Mouse (Mus musculus) forebrain, embryonic 15.5 days (tissue): ENCODE data around the gene Phlda3. TPM values are rescaled to one million over a fixed set of nuclear protein-coding genes. Genes with fewer than 3 reads are reported as not detected.

ENCODE experiments used
- ATAC-seq: fragments of 200-750 bp; cut with Nextera tagmentation; replicated peaks from 2 replicates; pipeline ENCODE4 v1.8.0; 2017; ENCODE audit warnings: mild to moderate bottlenecking, moderate TSS enrichment, moderate library complexity
- H3K27ac ChIP-seq: fragments of 300-500 bp; sonication (generic); replicated peaks from 2 replicates; pipeline ENCODE4 v1.5.1; 2015; ENCODE audit warnings: mild to moderate bottlenecking, inconsistent platforms
- H3K27me3 ChIP-seq: fragments of 300-500 bp; sonication (generic); 2 replicates; pipeline ENCODE4 v1.6.1; 2015; ENCODE audit warnings: inconsistent platforms
- H3K36me3 ChIP-seq: fragments of 300-500 bp; sonication (generic); 2 replicates; pipeline ENCODE4 v1.6.1; 2015; ENCODE audit warnings: mild to moderate bottlenecking, inconsistent platforms
- H3K4me1 ChIP-seq: fragments of 300-500 bp; sonication (generic); 2 replicates; pipeline ENCODE4 v1.6.1; 2015; ENCODE audit warnings: inconsistent platforms
- H3K4me2 ChIP-seq: fragments of 300-500 bp; sonication (generic); replicated peaks from 2 replicates; pipeline ENCODE4 v1.6.1; 2015; ENCODE audit warnings: mild to moderate bottlenecking, inconsistent platforms
- H3K4me3 ChIP-seq: fragments of 300-500 bp; sonication (generic); 2 replicates; pipeline ENCODE4 v1.5.1; 2015; ENCODE audit warnings: mild to moderate bottlenecking, inconsistent platforms
- H3K9ac ChIP-seq: fragments of 300-500 bp; sonication (generic); replicated peaks from 2 replicates; pipeline ENCODE4 v1.6.1; 2015; ENCODE audit warnings: mild to moderate bottlenecking, inconsistent platforms
- H3K9me3 ChIP-seq: fragments of 300-500 bp; sonication (generic); 2 replicates; pipeline ENCODE4 v1.6.1; 2016; ENCODE audit warnings: inconsistent platforms
- WGBS: fragments of 180-500 bp; shearing (Covaris S2); methylation state at CpG from one replicate; pipeline ENCODE4 v1.1.7; 2015; ENCODE audit warnings: mixed read lengths; 5-methylcytosine and 5-hydroxymethylcytosine counted together
- polyA plus RNA-seq: library from polyadenylated mRNA; unstranded; fragments of >200 nt; fragmentation: Nextera tagmentation; extraction: Ambion mirVana; gene quantifications from 2 replicates; pipeline ENCODE4 v1.2.1, GENCODE M21; 2015

Gene Phlda3
- polyA plus RNA-seq: 15.5 and 16.8 TPM in 2 replicates

DNA sequence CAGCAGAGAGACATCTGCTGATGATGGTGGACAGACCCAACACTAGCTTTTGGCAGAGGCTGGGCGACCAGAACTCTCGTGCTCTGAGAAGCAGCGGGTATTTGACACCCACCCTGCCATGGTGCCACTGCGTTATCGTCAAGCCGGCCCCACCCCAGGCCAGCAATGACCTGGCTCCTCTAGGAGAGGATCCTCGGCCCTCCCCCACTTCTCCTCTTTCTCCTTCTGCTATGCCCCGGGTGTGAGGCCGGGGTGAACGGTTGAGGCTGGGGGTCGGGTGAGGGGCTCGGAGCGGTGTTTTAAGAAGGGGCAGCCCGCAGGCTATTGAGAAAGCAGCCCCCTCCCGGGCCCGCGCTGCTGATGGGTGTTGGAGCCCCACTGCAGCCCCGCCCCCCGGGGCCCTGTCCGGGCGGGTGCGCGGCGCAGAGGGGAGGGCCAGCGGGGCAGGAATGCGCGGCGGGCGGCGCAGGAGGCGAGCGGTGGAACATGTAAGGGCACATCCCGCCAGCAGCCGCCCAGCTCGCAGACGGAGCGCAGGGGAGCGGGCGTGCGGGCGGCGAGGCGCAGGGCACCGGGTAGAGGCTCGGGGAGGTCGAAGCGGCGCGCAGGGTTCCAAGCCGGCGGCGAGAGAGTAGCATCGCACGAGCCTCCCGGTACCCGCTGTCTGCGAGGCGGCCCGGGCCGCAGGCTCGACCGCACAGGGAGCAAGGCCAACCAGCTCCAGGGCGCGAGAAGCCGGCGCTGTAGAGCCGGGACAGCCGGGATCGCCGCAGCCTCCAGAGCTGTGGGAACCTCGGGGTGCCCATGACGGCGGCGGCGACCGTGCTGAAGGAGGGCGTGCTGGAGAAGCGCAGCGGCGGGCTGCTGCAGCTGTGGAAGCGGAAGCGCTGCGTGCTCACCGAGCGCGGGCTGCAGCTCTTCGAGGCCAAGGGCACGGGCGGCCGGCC, at the start of gene Phlda3:
Gene Phlda3 (plus strand): TSS at position 475 of the 947 bp plus-strand sequence.
- Histone ChIP-seq H3K4me1 (peaks cover 20% of the 10 kb centered on the region), H3K9ac (peak within 1 kb of the TSS; percentile 70), H3K27me3 (0 out of 2 replicates have a peak, but pooled peaks cover 2% of the 10 kb centered on the region), H3K4me3 (peak within 1 kb of the TSS; percentile 71), H3K36me3 (no peaks in the 10 kb centered on the region), H3K4me2 (peak within 1 kb of the TSS; percentile 99), H3K9me3 (no peaks in the 10 kb centered on the region), H3K27ac (peak within 1 kb of the TSS; percentile 76)
- under 1% methylated on average over 89 of the region's 90 CpGs for WGBS
- peak; percentile 86 for ATAC-seq

GRCm38 (mm10) chr1:135719486-135719885, 46.4 kb upstream of the Phlda3 start:
- peak; percentile 72 for ATAC-seq
- WGBS: 18% methylated on average over 9 of the region's 9 CpGs

DNA sequence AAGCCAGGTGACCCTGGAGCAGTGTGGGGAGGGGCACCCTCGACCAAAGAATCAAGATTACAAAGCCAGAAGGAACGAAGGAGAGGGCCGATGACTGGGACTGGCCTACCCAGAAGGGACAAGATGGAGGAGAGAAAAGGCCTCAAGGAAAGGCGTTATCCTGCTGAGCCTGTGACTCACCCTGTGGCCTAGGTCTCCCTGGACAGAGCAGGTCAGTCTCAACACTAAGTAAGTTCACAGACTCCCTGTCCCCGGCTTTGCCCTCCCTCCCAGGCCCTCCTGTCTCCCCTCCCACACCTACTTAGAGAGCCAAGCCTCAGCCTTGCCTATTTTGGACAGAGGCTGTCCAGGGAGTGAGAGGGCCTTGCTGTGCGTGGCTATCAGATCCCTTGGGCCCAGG, 45.9 kb upstream of the Phlda3 start, which contains the start of gene Csrp1:
Gene Csrp1 (plus strand): TSS at position 79 of the 400 bp plus-strand sequence.
- Histone ChIP-seq H3K27me3 (no peaks in the 10 kb centered on the region), H3K4me3 (no peak within 1 kb of the TSS), H3K9ac (no peak within 1 kb of the TSS), H3K36me3 (no peaks in the 10 kb centered on the region), H3K4me1 (peaks cover 4% of the 10 kb centered on the region; the same call in 1 of the 2 replicates), H3K9me3 (no peaks in the 10 kb centered on the region), H3K4me2 (no peak within 1 kb of the TSS), H3K27ac (no peak within 1 kb of the TSS)
- ATAC-seq: no peak
- 76% methylated on average over 6 of the region's 6 CpGs for WGBS

More at GRCm38 (mm10) chr1:135719486-135719885, 46.4 kb upstream of the Phlda3 start:
- H3K9ac ChIP-seq: no peak overlapping the region
- H3K4me2 ChIP-seq: no peak overlapping the region
- H3K27ac ChIP-seq: no peak overlapping the region
- no peaks in the 10 kb centered on the region for H3K9me3 ChIP-seq
- H3K4me1 ChIP-seq: peaks cover 4% of the 10 kb centered on the region; the same call in 1 of the 2 replicates
- no peaks in the 10 kb centered on the region for H3K27me3 ChIP-seq
- no peak overlapping the region for H3K4me3 ChIP-seq
- H3K36me3 ChIP-seq: no peaks in the 10 kb centered on the region

DNA sequence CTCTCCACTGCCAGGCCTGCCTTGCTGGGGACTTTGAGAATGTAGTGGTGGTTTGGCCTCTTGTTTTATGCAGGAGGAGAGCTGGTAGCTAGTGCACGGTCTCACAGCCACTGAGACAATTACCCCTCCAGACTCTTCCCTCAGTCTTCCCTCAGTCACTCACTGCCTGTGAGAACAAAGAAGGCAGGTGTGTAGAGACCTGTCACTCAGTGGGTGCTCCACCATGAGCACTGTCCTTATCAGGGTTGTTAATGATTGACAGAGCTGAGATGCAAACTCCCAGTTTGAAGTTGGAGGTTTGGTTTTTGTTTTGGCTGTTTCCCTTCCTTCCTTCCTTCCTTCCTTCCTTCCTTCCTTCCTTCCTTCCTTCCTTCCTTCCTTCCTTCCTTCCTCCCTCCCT, 42.9 kb upstream of the Phlda3 start:
- no peak overlapping the region for H3K9ac ChIP-seq
- H3K36me3 ChIP-seq: no peaks in the 10 kb centered on the region
- H3K4me3 ChIP-seq: no peak overlapping the region
- peaks cover 4% of the 10 kb centered on the region; the same call in 1 of the 2 replicates for H3K4me1 ChIP-seq
- no peaks in the 10 kb centered on the region for H3K27me3 ChIP-seq
- no peak overlapping the region for H3K27ac ChIP-seq
- H3K4me2 ChIP-seq: no peak overlapping the region
- no peak for ATAC-seq
- WGBS: 43% methylated on average over 1 of the region's 1 CpGs
- H3K9me3 ChIP-seq: no peaks in the 10 kb centered on the region

- Histone ChIP-seq H3K9ac (no peak overlapping the region), H3K4me1 (peaks cover 10% of the 10 kb centered on the region), H3K4me2 (no peak overlapping the region), H3K27ac (no peak overlapping the region), H3K4me3 (no peak overlapping the region), H3K27me3 (no peaks in the 10 kb centered on the region), H3K36me3 (no peaks in the 10 kb centered on the region), H3K9me3 (no peaks in the 10 kb centered on the region)
- WGBS: 70% methylated on average over 4 of the region's 4 CpGs
- ATAC-seq: no peak
Observed at GRCm38 (mm10) chr1:135724134-135724533, 41.8 kb upstream of the Phlda3 start.

DNA sequence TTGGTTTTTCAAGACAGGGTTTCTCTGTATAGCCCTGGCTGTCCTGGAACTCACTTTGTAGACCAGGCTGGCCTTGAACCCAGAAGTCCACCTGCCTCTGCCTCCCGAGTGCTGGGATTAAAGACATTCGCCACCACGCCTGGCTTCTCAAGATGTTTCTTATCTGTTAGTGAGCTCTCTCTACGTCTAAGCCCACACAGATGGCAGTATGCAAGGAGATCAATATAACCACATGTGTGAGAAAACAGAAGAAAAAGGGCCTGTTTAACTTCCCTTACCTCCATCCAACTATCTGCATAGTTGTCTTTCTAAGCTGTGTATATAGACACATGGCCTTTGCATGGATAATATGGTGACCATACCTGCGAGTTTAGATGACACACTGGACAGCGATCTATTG, 40.6 kb upstream of the Phlda3 start:
- Histone ChIP-seq H3K27me3 (no peaks in the 10 kb centered on the region), H3K36me3 (no peaks in the 10 kb centered on the region), H3K4me2 (no peak overlapping the region), H3K4me1 (peaks cover 15% of the 10 kb centered on the region), H3K4me3 (no peak overlapping the region), H3K9me3 (no peaks in the 10 kb centered on the region), H3K27ac (no peak overlapping the region), H3K9ac (no peak overlapping the region)
- WGBS: 93% methylated on average over 6 of the region's 6 CpGs
- ATAC-seq: no peak

DNA sequence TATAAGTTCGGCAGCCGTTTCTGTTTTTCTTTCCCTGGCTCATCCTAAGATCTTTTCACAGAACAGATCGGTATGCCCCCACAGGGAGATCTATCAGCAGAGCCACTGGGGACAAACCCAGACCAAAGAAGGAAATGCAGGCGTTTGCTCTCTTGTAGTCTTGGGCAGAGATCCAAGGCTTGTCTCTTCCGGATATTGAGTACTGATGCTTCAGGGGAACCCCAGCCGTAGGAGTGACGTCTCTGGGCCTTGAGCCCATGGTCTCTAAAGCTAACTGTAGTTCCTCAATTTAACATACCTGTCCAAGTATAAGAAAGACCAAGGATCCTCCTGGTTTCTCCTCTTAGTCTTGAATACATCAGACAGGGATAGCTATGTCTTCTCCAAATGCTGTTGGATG, 40.0 kb upstream of the Phlda3 start:
- H3K4me3 ChIP-seq: no peak overlapping the region
- ATAC-seq: no peak
- no peak overlapping the region for H3K4me2 ChIP-seq
- peaks cover 15% of the 10 kb centered on the region for H3K4me1 ChIP-seq
- no peaks in the 10 kb centered on the region for H3K27me3 ChIP-seq
- H3K9ac ChIP-seq: no peak overlapping the region
- no peaks in the 10 kb centered on the region for H3K9me3 ChIP-seq
- 69% methylated on average over 7 of the region's 7 CpGs for WGBS
- H3K27ac ChIP-seq: no peak overlapping the region
- no peaks in the 10 kb centered on the region for H3K36me3 ChIP-seq

DNA sequence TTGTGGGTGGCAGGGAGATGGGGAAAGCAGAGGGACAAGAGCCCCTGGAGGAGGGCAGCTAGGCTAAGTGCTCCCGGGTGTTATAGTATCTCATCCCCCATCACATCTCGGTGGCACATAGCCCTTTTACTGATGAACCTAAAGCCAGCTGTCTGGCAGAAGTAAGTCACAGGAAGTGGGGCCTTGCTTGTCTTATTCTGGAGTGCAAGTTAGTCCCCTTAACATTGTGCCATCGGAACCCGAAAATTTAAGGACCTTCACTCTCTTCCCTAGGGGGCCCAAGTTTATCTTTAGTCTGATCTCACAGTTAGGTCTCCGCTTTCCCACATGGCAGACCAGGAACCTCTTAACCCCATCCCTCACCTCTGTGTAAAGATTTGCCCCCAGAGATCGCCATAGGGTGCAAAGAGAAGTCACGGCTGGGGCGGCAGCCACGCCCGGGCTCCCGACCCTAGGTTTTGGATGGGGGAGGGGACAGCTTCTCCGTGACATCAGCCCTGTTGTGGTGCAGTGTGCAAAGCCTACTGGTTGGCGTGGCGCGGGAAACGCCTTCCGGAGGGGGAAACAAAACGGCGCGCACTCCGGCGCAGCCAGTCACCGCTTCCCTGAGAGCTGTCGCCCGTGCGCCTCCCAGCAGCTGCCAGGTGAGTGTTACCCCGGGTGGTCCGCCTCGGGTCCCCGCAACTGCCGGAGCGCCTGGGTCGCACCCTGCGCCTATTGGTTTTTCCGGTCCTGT, 37.1 kb upstream of the Phlda3 start:
- H3K4me3 ChIP-seq: peak overlapping the region; percentile 52
- no peaks in the 10 kb centered on the region for H3K9me3 ChIP-seq
- H3K27me3 ChIP-seq: no peaks in the 10 kb centered on the region
- H3K4me1 ChIP-seq: peaks cover 37% of the 10 kb centered on the region
- peak overlapping the region; percentile 84 for H3K4me2 ChIP-seq
- WGBS: 1% methylated on average over 35 of the region's 35 CpGs
- peak; percentile 88 for ATAC-seq
- H3K27ac ChIP-seq: 0 out of 2 replicates have a peak overlapping the region, but pooled peaks have one; percentile 39
- peak overlapping the region; percentile 50 for H3K9ac ChIP-seq
- H3K36me3 ChIP-seq: no peaks in the 10 kb centered on the region

- Histone ChIP-seq H3K27me3 (no peaks in the 10 kb centered on the region), H3K36me3 (no peaks in the 10 kb centered on the region), H3K4me3 (peak overlapping the region; percentile 52), H3K4me1 (peaks cover 43% of the 10 kb centered on the region), H3K4me2 (peak overlapping the region; percentile 84), H3K9ac (peak overlapping the region; percentile 50), H3K9me3 (no peaks in the 10 kb centered on the region), H3K27ac (0 out of 2 replicates have a peak overlapping the region, but pooled peaks have one; percentile 39)
- peak; percentile 39; the same call in 1 of the 2 replicates for ATAC-seq
- under 1% methylated on average over 11 of the region's 11 CpGs for WGBS
Observed at GRCm38 (mm10) chr1:135729367-135729713, 36.6 kb upstream of the Phlda3 start.

GRCm38 (mm10) chr1:135729821-135730220, 36.1 kb upstream of the Phlda3 start:
- H3K36me3 ChIP-seq: no peaks in the 10 kb centered on the region
- ATAC-seq: no peak
- H3K9me3 ChIP-seq: no peaks in the 10 kb centered on the region
- no peaks in the 10 kb centered on the region for H3K27me3 ChIP-seq
- H3K9ac ChIP-seq: 0 out of 2 replicates have a peak overlapping the region, but pooled peaks have one; percentile 50
- peak overlapping the region; percentile 52 for H3K4me3 ChIP-seq
- H3K27ac ChIP-seq: no peak overlapping the region
- H3K4me1 ChIP-seq: peaks cover 47% of the 10 kb centered on the region
- WGBS: 36% methylated on average over 4 of the region's 4 CpGs
- H3K4me2 ChIP-seq: peak overlapping the region; percentile 84

GRCm38 (mm10) chr1:135730296-135730695, 35.6 kb upstream of the Phlda3 start:
- Histone ChIP-seq H3K9me3 (no peaks in the 10 kb centered on the region), H3K9ac (no peak overlapping the region), H3K27me3 (no peaks in the 10 kb centered on the region), H3K4me1 (peaks cover 52% of the 10 kb centered on the region), H3K4me3 (no peak overlapping the region), H3K4me2 (no peak overlapping the region), H3K27ac (no peak overlapping the region), H3K36me3 (no peaks in the 10 kb centered on the region)
- no peak for ATAC-seq
- 49% methylated on average over 3 of the region's 3 CpGs for WGBS

DNA sequence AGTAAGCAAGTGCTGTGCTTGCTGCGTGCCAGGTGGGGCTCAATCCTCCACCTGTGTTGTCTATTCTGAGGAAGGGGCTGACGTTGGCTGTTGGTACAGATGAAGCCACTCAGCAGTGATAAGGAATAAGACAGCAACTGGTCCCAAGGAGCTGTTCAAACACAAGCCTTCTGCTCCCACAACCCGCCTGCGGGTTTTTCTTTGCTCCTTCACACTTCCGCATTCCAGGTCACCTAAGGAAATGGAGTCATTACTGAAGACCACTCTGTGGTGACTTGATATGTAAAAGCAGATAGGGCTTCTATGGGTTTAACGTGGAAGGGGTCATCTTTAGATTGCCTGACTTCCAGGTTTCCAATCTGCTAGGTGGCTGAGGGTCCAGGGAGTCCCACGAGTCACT, 34.5 kb upstream of the Phlda3 start:
- Histone ChIP-seq H3K36me3 (no peaks in the 10 kb centered on the region), H3K27ac (peak overlapping the region; percentile 53; the same call in 1 of the 2 replicates), H3K9ac (no peak overlapping the region), H3K4me3 (no peak overlapping the region), H3K9me3 (no peaks in the 10 kb centered on the region), H3K27me3 (no peaks in the 10 kb centered on the region), H3K4me1 (peaks cover 55% of the 10 kb centered on the region), H3K4me2 (no peak overlapping the region)
- 73% methylated on average over 7 of the region's 7 CpGs for WGBS
- no peak for ATAC-seq
